Mouse (Mus musculus) embryonic stem cell, embryonic (primary cell): ENCODE results near the gene Slc39a13.

Source experiments
- CTCF ChIA-PET, 4 experiments: fragments of 300-600 bp in 2 of 4; fragments of 350-600 bp in 2 of 4; sonication (Branson Sonifier 250); formaldehyde crosslinking; loops; one replicate each; lab custom pipeline; 2022; ENCODE audit warnings: inconsistent platforms in 2 of 4; lab: Charles Lee
- POLR2A ChIA-PET, 4 experiments: fragments of 300-600 bp in 2 of 4; fragments of 350-600 bp in 2 of 4; sonication (Branson Sonifier 250); formaldehyde crosslinking; loops; one replicate each; lab custom pipeline; 2022; ENCODE audit warnings: antibody characterized with exemption in 4 of 4, inconsistent platforms in 1 of 4; lab: Charles Lee

The Slc39a13 gene

GRCm38 (mm10) chr2:91070076-91070800 lies at the start of gene Slc39a13:
Gene Slc39a13, minus strand, starts transcription at chr2:91070417.
- ChIA-PET CTCF (interaction anchor here (0.5 to 3.6 kb wide), 52 partner anchors 9 to 1153 kb away, joined by 3 to 31 read pairs (median 4); partner anchors contain the start of genes Acp2 (in 1 of the 4), Ddb2 (in 1 of the 4), Lrp4 (in 1 of the 4) and Mybpc3 (in 1 of the 4)), POLR2A (interaction anchor here (0.5 to 21.4 kb wide), 78 partner anchors 8 to 767 kb away, joined by 3 to 649 read pairs (median 4); partner anchors contain the start of genes Psmc3 (in 3 of the 4), Ddb2 (in 2 of the 4), Rapsn (in 2 of the 4) and Arfgap2 (in 1 of the 4))

GRCm38 (mm10) chr2:91119551-91119950 lies 49.3 kb upstream of the Slc39a13 start:
- ChIA-PET CTCF (no interaction called here), POLR2A (interaction anchor here in 3 of 4 experiments (0.9 to 2.8 kb wide), 6 partner anchors 11 to 118 kb away, joined by 3 to 13 read pairs (median 4); partner anchors contain the start of gene Ddb2 (in 1 of the 3))

GRCm38 (mm10) chr2:91119061-91119460 lies 48.8 kb upstream of the Slc39a13 start:
- CTCF ChIA-PET, result no interaction called here
- POLR2A ChIA-PET, result interaction anchor here in 3 of 4 experiments (0.9 to 2.8 kb wide), 6 partner anchors 11 to 118 kb away, joined by 3 to 13 read pairs (median 4); partner anchors contain the start of gene Ddb2 (in 1 of the 3)

- ChIA-PET POLR2A (interaction anchor here in 2 of 4 experiments (0.6 to 2.8 kb wide), 10 partner anchors 10 to 146 kb away, joined by 3 to 13 read pairs (median 3); partner anchors contain the start of genes Ddb2 (in 2 of the 2) and Arfgap2 (in 1 of the 2)), CTCF (interaction anchor here in 1 of 4 experiments (0.6 kb wide), 1 partner anchor 636 kb away, joined by 3 read pairs; no protein-coding TSS in a partner anchor)
These were observed 48.4 kb upstream of the Slc39a13 start for GRCm38 (mm10) chr2:91118647-91119046.

- ChIA-PET POLR2A (interaction anchor here in 3 of 4 experiments (0.7 to 2.8 kb wide), 10 partner anchors 13 to 147 kb away, joined by 3 to 13 read pairs (median 3); partner anchors contain the start of genes Ddb2 (in 3 of the 3), Arfgap2 (in 1 of the 3) and Madd (in 1 of the 3)), CTCF (interaction anchor here in 3 of 4 experiments (0.5 to 1.3 kb wide), 7 partner anchors 47 to 637 kb away, joined by 3 to 4 read pairs (median 3); no protein-coding TSS in a partner anchor)
These were observed 47.5 kb upstream of the Slc39a13 start, which contains the start of gene Mybpc3 for GRCm38 (mm10) chr2:91117585-91118275. Gene Mybpc3, plus strand, starts transcription at chr2:91118144.

- CTCF ChIA-PET, result interaction anchor here in 1 of 4 experiments (1.3 to 2.3 kb wide), 2 partner anchors 51 to 78 kb away, joined by 3 to 34 read pairs; no protein-coding TSS in a partner anchor
- POLR2A ChIA-PET, result interaction anchor here in 2 of 4 experiments (0.5 to 2.8 kb wide), 6 partner anchors 14 to 178 kb away, joined by 3 to 13 read pairs (median 8); partner anchors contain the start of genes Acp2 (in 1 of the 2), Ddb2 (in 1 of the 2), Madd (in 1 of the 2) and Nr1h3 (in 1 of the 2)
These were observed 46.6 kb upstream of the Slc39a13 start for GRCm38 (mm10) chr2:91116842-91117241.

GRCm38 (mm10) chr2:91115578-91115970 lies 45.4 kb upstream of the Slc39a13 start:
- ChIA-PET POLR2A (interaction anchor here (0.5 to 6.1 kb wide), 60 partner anchors 8 to 412 kb away, joined by 3 to 66 read pairs (median 4); partner anchors contain the start of genes Ddb2 (in 4 of the 4), Acp2 (in 3 of the 4), Nr1h3 (in 3 of the 4) and Slc39a13 (in 3 of the 4)), CTCF (interaction anchor here (0.6 to 4.3 kb wide), 185 partner anchors 8 to 1067 kb away, joined by 3 to 56 read pairs (median 4); partner anchors contain the start of genes Ddb2 (in 4 of the 4), Arfgap2 (in 3 of the 4), Slc39a13 (in 3 of the 4) and Acp2 (in 2 of the 4))

GRCm38 (mm10) chr2:91114781-91115577 lies 44.8 kb upstream of the Slc39a13 start:
- ChIA-PET POLR2A (interaction anchor here (0.5 to 6.1 kb wide), 66 partner anchors 9 to 412 kb away, joined by 3 to 68 read pairs (median 4); partner anchors contain the start of genes Ddb2 (in 4 of the 4), Acp2 (in 3 of the 4), Nr1h3 (in 3 of the 4) and Slc39a13 (in 3 of the 4)), CTCF (interaction anchor here (0.5 to 4.3 kb wide), 184 partner anchors 8 to 1068 kb away, joined by 3 to 56 read pairs (median 4); partner anchors contain the start of genes Ddb2 (in 4 of the 4), Arfgap2 (in 3 of the 4), Slc39a13 (in 3 of the 4) and Acp2 (in 2 of the 4))

- ChIA-PET CTCF (interaction anchor here (0.5 to 4.3 kb wide), 10 partner anchors 10 to 951 kb away, joined by 3 to 45 read pairs (median 6); partner anchors contain the start of genes Ddb2 (in 1 of the 4) and Slc39a13 (in 1 of the 4)), POLR2A (interaction anchor here (0.5 to 6.1 kb wide), 43 partner anchors 7 to 590 kb away, joined by 3 to 68 read pairs (median 7); partner anchors contain the start of genes Ddb2 (in 3 of the 4), Acp2 (in 2 of the 4), Arfgap2 (in 2 of the 4) and Nr1h3 (in 2 of the 4))
These were observed 43.6 kb upstream of the Slc39a13 start for GRCm38 (mm10) chr2:91113852-91114251.

- ChIA-PET POLR2A (interaction anchor here (0.5 to 6.1 kb wide), 67 partner anchors 8 to 590 kb away, joined by 3 to 68 read pairs (median 6); partner anchors contain the start of genes Ddb2 (in 4 of the 4), Arfgap2 (in 3 of the 4), Acp2 (in 2 of the 4) and Lrp4 (in 2 of the 4)), CTCF (interaction anchor here (0.5 to 4.3 kb wide), 14 partner anchors 10 to 951 kb away, joined by 3 to 45 read pairs (median 4); partner anchors contain the start of genes Ddb2 (in 3 of the 4) and Slc39a13 (in 2 of the 4))
These were observed 43.1 kb upstream of the Slc39a13 start for GRCm38 (mm10) chr2:91113334-91113733.

- ChIA-PET POLR2A (interaction anchor here (0.5 to 6.1 kb wide), 101 partner anchors 9 to 519 kb away, joined by 3 to 68 read pairs (median 4); partner anchors contain the start of genes Ddb2 (in 4 of the 4), Arfgap2 (in 3 of the 4), Acp2 (in 2 of the 4) and Madd (in 2 of the 4)), CTCF (interaction anchor here in 3 of 4 experiments (0.6 to 4.3 kb wide), 18 partner anchors 9 to 375 kb away, joined by 3 to 45 read pairs (median 4); partner anchors contain the start of genes Ddb2 (in 3 of the 3), Slc39a13 (in 2 of the 3), Acp2 (in 1 of the 3) and Nr1h3 (in 1 of the 3))
These were observed 42.3 kb upstream of the Slc39a13 start for GRCm38 (mm10) chr2:91112491-91112890.

GRCm38 (mm10) chr2:91111832-91112231 lies 41.6 kb upstream of the Slc39a13 start:
- ChIA-PET POLR2A (interaction anchor here in 3 of 4 experiments (0.5 to 6.1 kb wide), 79 partner anchors 8 to 709 kb away, joined by 3 to 68 read pairs (median 4); partner anchors contain the start of genes Arfgap2 (in 3 of the 3), Ddb2 (in 3 of the 3), Pacsin3 (in 2 of the 3) and Rapsn (in 2 of the 3)), CTCF (interaction anchor here in 3 of 4 experiments (0.9 to 4.3 kb wide), 12 partner anchors 41 to 376 kb away, joined by 3 to 45 read pairs (median 4); partner anchors contain the start of gene Ddb2 (in 3 of the 3))

- CTCF ChIA-PET, result interaction anchor here (0.5 to 1.5 kb wide), 18 partner anchors 11 to 370 kb away, joined by 3 to 6 read pairs (median 3); partner anchors contain the start of gene Slc39a13 (in 1 of the 4)
- POLR2A ChIA-PET, result interaction anchor here in 3 of 4 experiments (0.6 to 6.1 kb wide), 27 partner anchors 10 to 192 kb away, joined by 3 to 68 read pairs (median 4); partner anchors contain the start of genes Ddb2 (in 3 of the 3), Rapsn (in 2 of the 3), Psmc3 (in 1 of the 3) and Slc39a13 (in 1 of the 3)
These were observed 40.2 kb upstream of the Slc39a13 start for GRCm38 (mm10) chr2:91110429-91110828.

- CTCF ChIA-PET, result interaction anchor here in 3 of 4 experiments (0.5 to 1.5 kb wide), 10 partner anchors 13 to 371 kb away, joined by 3 to 6 read pairs (median 3); partner anchors contain the start of gene Slc39a13 (in 1 of the 3)
- POLR2A ChIA-PET, result interaction anchor here in 2 of 4 experiments (0.9 to 6.1 kb wide), 21 partner anchors 12 to 184 kb away, joined by 3 to 68 read pairs (median 4); partner anchors contain the start of genes Ddb2 (in 2 of the 2), Rapsn (in 2 of the 2), Psmc3 (in 1 of the 2) and Slc39a13 (in 1 of the 2)
These were observed 39.7 kb upstream of the Slc39a13 start for GRCm38 (mm10) chr2:91109807-91110385.
